Mouse (Mus musculus): ENCODE data around the gene Gltp. TPM values are rescaled to one million over a fixed set of nuclear protein-coding genes. Genes with fewer than 3 reads are reported as not detected.

The Gltp gene
- polyA plus RNA-seq, 1 experiment from 2014 or later: 43.2 TPM

DNA sequence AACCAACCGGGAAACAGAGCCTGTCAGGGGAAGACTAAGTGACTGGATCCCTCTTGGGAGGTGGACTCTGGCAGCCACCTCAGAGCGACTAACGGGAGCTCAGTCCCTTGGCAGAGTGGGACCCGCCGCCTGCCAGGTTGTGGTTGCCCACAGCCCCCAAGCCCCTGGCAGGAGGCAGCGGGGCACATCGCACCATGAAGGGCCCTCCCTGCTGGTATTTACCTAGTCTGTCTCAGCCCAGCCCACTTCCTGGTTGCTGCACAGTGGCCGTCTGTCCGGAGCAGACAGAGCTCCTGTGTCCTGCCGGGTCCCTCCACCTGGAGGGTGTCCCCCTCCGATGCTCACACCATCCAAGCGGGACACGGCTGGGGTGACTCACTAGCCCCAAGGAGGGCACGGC, 39.8 kb downstream of the Gltp start:
- peaks cover 33% of the 10 kb centered on the region for H3K4me1 ChIP-seq (replicated peaks)
- no peak overlapping the region for H3K4me2 ChIP-seq (replicated peaks)
- H3K4me3 ChIP-seq (replicated peaks): no peak overlapping the region
- H3K9ac ChIP-seq (replicated peaks): no peak overlapping the region; the same call in 1 of the 2 replicates
- ATAC-seq: no peak
- peaks cover 52% of the 10 kb centered on the region for H3K27me3 ChIP-seq
- no peak overlapping the region for H3K27ac ChIP-seq
- H3K36me3 ChIP-seq: no peaks in the 10 kb centered on the region
- WGBS: 38% methylated on average over 14 of the region's 14 CpGs
- no peaks in the 10 kb centered on the region for H3K9me3 ChIP-seq

GRCm38 (mm10) chr5:114648728-114649311, 42.0 kb downstream of the Gltp start:
- Histone ChIP-seq H3K9me3 (no peaks in the 10 kb centered on the region), H3K27me3 (peaks cover 41% of the 10 kb centered on the region), H3K9ac (replicated peaks) (no peak overlapping the region), H3K4me2 (replicated peaks) (no peak overlapping the region), H3K27ac (no peak overlapping the region), H3K36me3 (no peaks in the 10 kb centered on the region), H3K4me1 (replicated peaks) (peaks cover 36% of the 10 kb centered on the region), H3K4me3 (replicated peaks) (no peak overlapping the region)
- 64% methylated on average over 11 of the region's 11 CpGs for WGBS
- ATAC-seq: no peak

- ATAC-seq: peak; percentile 65
- H3K4me1 ChIP-seq (replicated peaks): peaks cover 36% of the 10 kb centered on the region
- 5% methylated on average over 27 of the region's 27 CpGs for WGBS
- H3K4me3 ChIP-seq (replicated peaks): peak overlapping the region; percentile 24
- H3K36me3 ChIP-seq: no peaks in the 10 kb centered on the region
- H3K27me3 ChIP-seq: peaks cover 46% of the 10 kb centered on the region
- H3K9ac ChIP-seq (replicated peaks): peak overlapping the region; percentile 21; the same call in 1 of the 2 replicates
- peak overlapping the region; percentile 52 for H3K4me2 ChIP-seq (replicated peaks)
- H3K27ac ChIP-seq: no peak overlapping the region
- no peaks in the 10 kb centered on the region for H3K9me3 ChIP-seq
These were observed 43.4 kb downstream of the Gltp start for GRCm38 (mm10) chr5:114647211-114647974.

GRCm38 (mm10) chr5:114645916-114646315, 44.9 kb downstream of the Gltp start:
- WGBS: 82% methylated on average over 5 of the region's 5 CpGs
- H3K4me3 ChIP-seq (replicated peaks): no peak overlapping the region

DNA sequence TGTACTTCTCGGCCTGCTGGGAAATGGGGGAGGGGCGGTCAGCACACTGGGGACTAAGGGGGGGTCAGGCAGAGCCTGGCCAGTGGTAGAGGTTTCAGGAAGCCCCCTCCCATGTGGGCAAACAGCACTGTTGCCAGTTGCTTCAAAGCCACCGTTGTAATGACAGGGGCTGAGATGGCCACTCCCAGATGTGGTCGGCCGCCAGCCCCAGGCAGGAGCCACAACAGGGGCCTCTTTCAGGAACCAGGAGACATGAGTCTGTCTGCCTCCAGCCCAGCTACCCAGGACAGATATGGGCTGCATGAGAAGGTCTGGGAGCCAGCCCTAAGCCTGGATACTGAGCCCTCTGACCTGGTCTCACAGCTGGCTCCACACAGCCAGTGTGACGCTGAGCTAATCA, 45.9 kb downstream of the Gltp start:
- Histone ChIP-seq H3K27me3 (peaks cover 46% of the 10 kb centered on the region), H3K4me2 (replicated peaks) (no peak overlapping the region), H3K4me3 (replicated peaks) (no peak overlapping the region), H3K36me3 (no peaks in the 10 kb centered on the region), H3K4me1 (replicated peaks) (peaks cover 22% of the 10 kb centered on the region), H3K9me3 (no peaks in the 10 kb centered on the region), H3K9ac (replicated peaks) (no peak overlapping the region), H3K27ac (no peak overlapping the region)
- no peak for ATAC-seq
- WGBS: 67% methylated on average over 6 of the region's 6 CpGs

More at GRCm38 (mm10) chr5:114645916-114646315, 44.9 kb downstream of the Gltp start:
- peaks cover 31% of the 10 kb centered on the region for H3K4me1 ChIP-seq (replicated peaks)
- H3K9ac ChIP-seq (replicated peaks): no peak overlapping the region
- ATAC-seq: no peak
- H3K27ac ChIP-seq: no peak overlapping the region
- peaks cover 46% of the 10 kb centered on the region for H3K27me3 ChIP-seq
- H3K4me2 ChIP-seq (replicated peaks): no peak overlapping the region
- no peaks in the 10 kb centered on the region for H3K36me3 ChIP-seq
- H3K9me3 ChIP-seq: no peaks in the 10 kb centered on the region

- no peak for ATAC-seq
- H3K9ac ChIP-seq (replicated peaks): no peak overlapping the region
- H3K9me3 ChIP-seq: no peaks in the 10 kb centered on the region
- H3K4me3 ChIP-seq (replicated peaks): no peak overlapping the region
- peaks cover 15% of the 10 kb centered on the region; the same call in 1 of the 2 replicates for H3K4me1 ChIP-seq (replicated peaks)
- no peaks in the 10 kb centered on the region for H3K36me3 ChIP-seq
- H3K27me3 ChIP-seq: peaks cover 36% of the 10 kb centered on the region
- H3K4me2 ChIP-seq (replicated peaks): no peak overlapping the region
- 81% methylated on average over 10 of the region's 10 CpGs for WGBS
- H3K27ac ChIP-seq: no peak overlapping the region
These were observed 50.0 kb downstream of the Gltp start for GRCm38 (mm10) chr5:114640809-114641208.

DNA sequence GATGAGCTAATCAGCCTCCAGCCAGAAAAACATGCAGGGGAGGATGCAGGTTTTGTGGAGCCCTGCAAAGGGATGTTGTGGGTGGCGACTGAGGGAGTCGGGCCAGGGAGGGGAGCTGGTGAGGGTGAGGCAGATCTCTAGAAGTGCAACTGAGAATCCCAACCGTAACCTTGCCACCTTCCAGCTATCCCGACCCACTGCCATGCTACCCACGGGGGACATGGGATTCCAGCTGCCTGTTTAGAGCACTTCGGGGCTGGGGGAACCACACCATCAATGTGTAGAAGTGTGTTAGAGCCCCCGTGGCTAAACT, 51.2 kb downstream of the Gltp start:
- no peak for ATAC-seq

DNA sequence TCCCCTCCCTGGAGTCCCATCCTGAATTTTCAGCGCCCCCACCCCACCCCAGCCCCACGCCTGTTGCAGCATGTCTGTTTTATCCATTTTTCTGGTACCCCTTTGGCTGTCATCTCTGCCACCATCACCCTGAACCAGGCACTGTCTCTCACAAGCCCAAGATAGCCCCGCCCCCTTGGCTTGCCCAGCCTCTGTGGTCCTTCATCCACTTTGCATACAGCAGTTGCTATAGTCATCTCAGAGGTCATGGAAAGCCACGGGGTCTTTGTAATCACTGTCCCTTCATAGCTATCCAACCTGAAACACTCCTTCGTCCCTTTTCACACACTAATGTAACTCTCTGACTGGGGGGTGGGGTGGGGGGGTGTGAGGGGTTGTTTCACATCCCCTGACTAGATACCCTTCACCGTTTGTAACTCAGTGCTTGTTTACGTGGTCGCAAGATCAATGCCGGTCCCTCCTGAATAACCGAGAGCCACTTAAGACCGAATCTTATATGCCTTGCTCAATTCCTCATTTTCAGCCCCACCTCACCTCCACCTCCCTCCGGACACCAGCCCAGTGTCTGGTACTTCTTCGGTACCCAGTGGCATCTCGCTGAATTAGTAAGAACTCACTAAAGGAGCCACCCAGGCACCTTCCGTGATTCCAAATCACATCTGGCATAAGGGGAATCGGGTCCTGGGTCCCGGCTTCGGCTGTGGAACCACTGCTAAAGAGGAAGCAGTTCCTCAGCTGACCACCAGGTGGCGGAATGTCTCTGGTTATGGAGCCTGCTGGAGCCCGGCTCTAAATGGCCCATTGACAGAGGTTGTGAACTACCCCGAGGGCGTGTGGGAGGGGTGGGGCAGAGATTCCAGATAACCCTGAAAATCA, 51.8 kb downstream of the Gltp start:
- 13% methylated on average over 22 of the region's 22 CpGs for WGBS

More for the DNA sequence above, 51.2 kb downstream of the Gltp start:
- Histone ChIP-seq H3K4me2 (replicated peaks) (peak overlapping the region; percentile 45), H3K4me1 (replicated peaks) (peaks cover 12% of the 10 kb centered on the region; the same call in 1 of the 2 replicates), H3K27ac (no peak overlapping the region), H3K36me3 (no peaks in the 10 kb centered on the region), H3K4me3 (replicated peaks) (no peak overlapping the region), H3K27me3 (peaks cover 33% of the 10 kb centered on the region), H3K9ac (replicated peaks) (no peak overlapping the region), H3K9me3 (no peaks in the 10 kb centered on the region)
- WGBS: 25% methylated on average over 7 of the region's 7 CpGs

DNA sequence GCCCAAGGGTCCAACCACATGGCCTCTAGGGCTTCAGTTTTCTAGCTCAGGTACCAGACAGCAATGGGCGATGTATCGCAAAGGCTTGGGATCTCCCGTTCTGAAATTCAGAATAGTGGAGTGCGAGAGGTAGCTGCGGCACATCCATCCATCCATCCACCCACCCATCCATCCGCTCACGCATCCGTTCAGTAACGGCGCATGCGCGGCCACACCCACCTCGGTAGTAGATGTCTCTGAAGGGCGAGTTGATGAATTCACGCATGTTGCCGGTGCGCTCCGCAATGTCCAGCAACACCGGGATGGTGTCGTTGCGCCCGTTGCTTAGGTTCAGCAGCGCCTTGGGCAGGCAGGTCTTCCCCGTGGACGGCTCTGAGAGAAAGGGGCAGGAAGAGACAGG, 54.7 kb downstream of the Gltp start:
- no peak overlapping the region for H3K27ac ChIP-seq
- peaks cover 23% of the 10 kb centered on the region; the same call in 1 of the 2 replicates for H3K27me3 ChIP-seq
- H3K4me3 ChIP-seq (replicated peaks): no peak overlapping the region
- no peak for ATAC-seq
- no peaks in the 10 kb centered on the region for H3K36me3 ChIP-seq
- no peak overlapping the region for H3K4me2 ChIP-seq (replicated peaks)
- 79% methylated on average over 25 of the region's 25 CpGs for WGBS
- peaks cover 12% of the 10 kb centered on the region; the same call in 1 of the 2 replicates for H3K4me1 ChIP-seq (replicated peaks)
- H3K9me3 ChIP-seq: no peaks in the 10 kb centered on the region
- H3K9ac ChIP-seq (replicated peaks): no peak overlapping the region

More for the DNA sequence above, 51.8 kb downstream of the Gltp start:
- H3K4me1 ChIP-seq (replicated peaks): peaks cover 12% of the 10 kb centered on the region; the same call in 1 of the 2 replicates
- H3K4me3 ChIP-seq (replicated peaks): 0 out of 2 replicates have a peak overlapping the region, but pooled peaks have one; percentile 17
- 0 out of 2 replicates have a peak overlapping the region, but pooled peaks have one; percentile 39 for H3K9ac ChIP-seq (replicated peaks)
- peaks cover 33% of the 10 kb centered on the region for H3K27me3 ChIP-seq
- no peaks in the 10 kb centered on the region for H3K9me3 ChIP-seq
- ATAC-seq: peak; percentile 84
- no peaks in the 10 kb centered on the region for H3K36me3 ChIP-seq
- no peak overlapping the region for H3K27ac ChIP-seq
- peak overlapping the region; percentile 45 for H3K4me2 ChIP-seq (replicated peaks)

GRCm38 (mm10) chr5:114631336-114631735, 59.4 kb downstream of the Gltp start:
- no peak for ATAC-seq
- Histone ChIP-seq H3K4me1 (replicated peaks) (no peaks in the 10 kb centered on the region), H3K9ac (replicated peaks) (no peak overlapping the region), H3K27me3 (0 out of 2 replicates have a peak, but pooled peaks cover 3% of the 10 kb centered on the region), H3K27ac (no peak overlapping the region), H3K36me3 (no peaks in the 10 kb centered on the region), H3K9me3 (no peaks in the 10 kb centered on the region), H3K4me3 (replicated peaks) (no peak overlapping the region), H3K4me2 (replicated peaks) (no peak overlapping the region)
- WGBS: 53% methylated on average over 2 of the region's 2 CpGs

DNA sequence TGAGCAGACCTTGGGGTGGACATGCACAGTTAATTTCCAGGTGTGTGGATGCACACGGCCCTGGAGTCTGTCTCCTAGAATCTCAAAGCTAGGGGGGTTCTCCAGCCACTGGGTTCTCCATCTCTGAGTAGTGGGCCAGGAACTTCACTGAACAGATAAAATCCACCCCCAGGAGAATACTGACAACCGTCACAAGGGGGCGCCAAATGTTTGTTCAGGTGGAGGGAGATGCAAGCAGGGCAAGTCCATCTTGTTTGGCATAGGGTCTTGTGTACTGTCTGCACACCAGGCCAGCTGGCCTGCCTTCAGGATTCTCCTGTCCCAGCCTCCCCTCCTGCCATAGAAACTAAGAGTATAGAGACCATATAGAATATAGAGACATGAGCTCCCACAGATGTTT, 65.2 kb downstream of the Gltp start:
- no peaks in the 10 kb centered on the region for H3K4me1 ChIP-seq (replicated peaks)
- 20% methylated on average over 3 of the region's 3 CpGs for WGBS
- H3K9ac ChIP-seq (replicated peaks): no peak overlapping the region
- H3K27me3 ChIP-seq: 0 out of 2 replicates have a peak, but pooled peaks cover 3% of the 10 kb centered on the region
- H3K4me3 ChIP-seq (replicated peaks): no peak overlapping the region
- H3K36me3 ChIP-seq: no peaks in the 10 kb centered on the region
- H3K9me3 ChIP-seq: no peaks in the 10 kb centered on the region
- ATAC-seq: no peak
- no peak overlapping the region for H3K4me2 ChIP-seq (replicated peaks)
- H3K27ac ChIP-seq: no peak overlapping the region

All from midbrain, embryonic 13.5 days (tissue).